7 mouse cellular contexts compared by ENCODE assay signal in the genomic region with DNA sequence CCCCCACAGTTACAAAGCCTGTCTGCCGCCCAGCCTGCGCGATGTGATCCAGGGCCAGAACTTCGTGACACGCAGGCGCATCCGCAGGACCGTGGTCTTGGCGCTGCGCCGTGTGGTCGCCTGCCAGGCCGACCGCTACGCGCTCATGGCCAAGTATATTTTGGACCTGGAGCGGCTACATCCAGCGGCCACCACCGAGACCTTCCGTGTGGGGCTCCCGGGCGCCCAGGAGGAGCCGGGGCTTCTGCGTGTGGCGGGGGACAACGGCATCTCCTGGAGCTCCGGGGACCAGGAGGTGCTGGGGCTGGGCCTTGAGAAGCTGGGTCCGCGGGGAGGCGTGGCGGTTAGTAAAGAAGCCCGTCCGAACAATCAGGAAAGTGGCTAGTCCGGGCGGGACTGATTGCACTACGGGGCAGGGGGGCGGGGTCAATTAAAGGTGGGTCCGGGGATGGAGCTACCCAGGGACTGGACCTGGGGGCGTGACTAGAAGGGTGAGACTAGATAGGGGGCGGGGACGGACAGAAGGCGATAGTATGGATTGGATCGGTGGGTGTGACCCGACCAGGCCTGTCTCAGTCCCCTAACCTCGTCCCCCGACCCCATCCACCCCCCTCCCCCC. TPM values are rescaled to one million over a fixed set of nuclear protein-coding genes. Genes with fewer than 3 reads are reported as not detected.
DNase-seq lines count a peak whose midpoint lies in the region; ATAC-seq and TF ChIP-seq lines count a peak whose summit lies in the region.

No protein-coding gene starts in this region.

- H3K4me3 ChIP-seq in heart, embryonic 11.5 days (ENCODE audit: low read depth, low read length): peak overlapping the region; percentile 35
- H3K4me3 ChIP-seq in limb, embryonic 14.5 days (replicated peaks; ENCODE audit: low read length): peak overlapping the region; percentile 14; the same call in 1 of the 2 replicates

- H3K27ac ChIP-seq in heart, embryonic 11.5 days (ENCODE audit: low read depth, low read length): no peak overlapping the region
- no peak overlapping the region for H3K27ac ChIP-seq in limb, embryonic 14.5 days (replicated peaks; ENCODE audit: low read depth, low read length)

- H3K4me2 ChIP-seq in heart, embryonic 11.5 days: peak overlapping the region; percentile 61
- H3K4me2 ChIP-seq in limb, embryonic 14.5 days (replicated peaks; ENCODE audit: low read depth, low read length, severe bottlenecking): peak overlapping the region; percentile 41

- H3K36me3 ChIP-seq in heart, embryonic 11.5 days (ENCODE audit: control insufficient read depth, insufficient read depth, low read length): no peaks in the 10 kb centered on the region
- H3K36me3 ChIP-seq in limb, embryonic 14.5 days (ENCODE audit: control insufficient read depth, insufficient read depth, low read length): no peaks in the 10 kb centered on the region

- ATAC-seq in heart, embryonic 11.5 days (replicated peaks; ENCODE audit: insufficient number of reproducible peaks, low FRiP score, low TSS enrichment): no peak
- ATAC-seq in limb, embryonic 14.5 days (ENCODE audit: low FRiP score, low read depth): no peak

- 6% methylated on average over 46 of the region's 46 CpGs for WGBS in heart, embryonic 11.5 days (ENCODE audit: insufficient replicate concordance)
- 5% methylated on average over 45 of the region's 46 CpGs for WGBS in limb, embryonic 14.5 days

- H3K9ac ChIP-seq in heart, embryonic 11.5 days (ENCODE audit: low read depth, low read length): no peak overlapping the region
- 0 out of 2 replicates have a peak overlapping the region, but pooled peaks have one; percentile 16 for H3K9ac ChIP-seq in limb, embryonic 14.5 days (ENCODE audit: low read depth, low read length, severe bottlenecking)

- no peak for TF ChIP-seq POLR2A in limb, embryonic 14.5 days (IDR thresholded peaks at IDR 0.05; ENCODE audit: borderline replicate concordance, extremely low read depth, insufficient read depth, insufficient read length)

- H3K4me1 ChIP-seq in heart, embryonic 11.5 days (ENCODE audit: control insufficient read depth, insufficient read depth, low read length): peaks cover 23% of the 10 kb centered on the region
- peaks cover 4% of the 10 kb centered on the region; the same call in 1 of the 2 replicates for H3K4me1 ChIP-seq in limb, embryonic 14.5 days (ENCODE audit: control insufficient read depth, insufficient read depth, low read length)

- DNase-seq in testis, postnatal 10 days (ENCODE audit: low spot score): peak; percentile 57
- no peak for DNase-seq in testis, postnatal 14 days (ENCODE audit: low spot score)
- no peak for DNase-seq in limb, embryonic 14.5 days (ENCODE audit: low spot score)
- no peak for DNase-seq in B cell, adult 2 months
- no peak for DNase-seq in layer of hippocampus, adult 11-12 months (ENCODE audit: low spot score)
- DNase-seq in gastrocnemius, postnatal 25 days: no peak

- H3K27me3 ChIP-seq in heart, embryonic 11.5 days (ENCODE audit: control insufficient read depth, insufficient read depth, low read length): peaks cover 81% of the 10 kb centered on the region
- peaks cover 82% of the 10 kb centered on the region for H3K27me3 ChIP-seq in limb, embryonic 14.5 days (ENCODE audit: control insufficient read depth, insufficient read depth, low read length)

- H3K9me3 ChIP-seq in heart, embryonic 11.5 days (replicated peaks; ENCODE audit: control insufficient read depth, low read length): no peaks in the 10 kb centered on the region
- no peaks in the 10 kb centered on the region for H3K9me3 ChIP-seq in limb, embryonic 14.5 days (ENCODE audit: control insufficient read depth, low read length)

RNA-seq across cellular contexts. Expression of a gene that starts 3.6 kb away (rescaled TPM):
- 4.9 and 5.3 TPM in 2 replicates for polyA plus RNA-seq in heart, embryonic 11.5 days (2014; fragmentation: Nextera tagmentation; extraction: Ambion mirVana)
- polyA plus RNA-seq in limb, embryonic 14.5 days (2012; rRNA removed): 8.0 and 11.1 TPM in 2 replicates
- polyA plus RNA-seq in limb, embryonic 14.5 days (2014; fragmentation: Nextera tagmentation; extraction: Ambion mirVana): 5.2 and 5.3 TPM in 2 replicates
- total RNA-seq in gastrocnemius, postnatal 25 days (2021): 1 to 10 TPM; 1.9 to 3.0 TPM

RNA-seq across cellular contexts. Expression of a gene that starts 8.1 kb away (rescaled TPM):
- 0.63 and 0.65 TPM in 2 replicates for polyA plus RNA-seq in heart, embryonic 11.5 days (2014; fragmentation: Nextera tagmentation; extraction: Ambion mirVana)
- 0.28 and 0.39 TPM in 2 replicates for polyA plus RNA-seq in limb, embryonic 14.5 days (2012; rRNA removed)
- 0.91 and 0.97 TPM in 2 replicates for polyA plus RNA-seq in limb, embryonic 14.5 days (2014; fragmentation: Nextera tagmentation; extraction: Ambion mirVana)
- total RNA-seq in gastrocnemius, postnatal 25 days (2021): under 1 TPM in 1 of 2 experiments, not detected in 1; 0.29 TPM

RNA-seq across cellular contexts. Expression of a gene that starts 9.4 kb away (rescaled TPM):
- polyA plus RNA-seq in heart, embryonic 11.5 days (2014; fragmentation: Nextera tagmentation; extraction: Ambion mirVana): 0.61 and 0.89 TPM in 2 replicates
- polyA plus RNA-seq in limb, embryonic 14.5 days (2012; rRNA removed): 1.8 and 2.5 TPM in 2 replicates
- polyA plus RNA-seq in limb, embryonic 14.5 days (2014; fragmentation: Nextera tagmentation; extraction: Ambion mirVana): 1.7 TPM in 1 of 2 replicates, not detected in the other
- total RNA-seq in gastrocnemius, postnatal 25 days (2021): 1 to 10 TPM in 1 of 2 experiments, under 1 TPM in 1; 0.49 to 2.7 TPM

RNA-seq across cellular contexts. Expression of a gene that starts 21.9 kb away (rescaled TPM):
- 1.4 and 1.8 TPM in 2 replicates for polyA plus RNA-seq in heart, embryonic 11.5 days (2014; fragmentation: Nextera tagmentation; extraction: Ambion mirVana)
- polyA plus RNA-seq in limb, embryonic 14.5 days (2012; rRNA removed): 1.1 and 1.5 TPM in 2 replicates
- 0.67 and 0.77 TPM in 2 replicates for polyA plus RNA-seq in limb, embryonic 14.5 days (2014; fragmentation: Nextera tagmentation; extraction: Ambion mirVana)
- 1 to 10 TPM; 1.5 to 3.8 TPM for total RNA-seq in gastrocnemius, postnatal 25 days (2021)

RNA-seq across cellular contexts. Expression of a gene that starts 45.9 kb away (rescaled TPM):
- 0.83 and 1.2 TPM in 2 replicates for polyA plus RNA-seq in heart, embryonic 11.5 days (2014; fragmentation: Nextera tagmentation; extraction: Ambion mirVana)
- polyA plus RNA-seq in limb, embryonic 14.5 days (2012; rRNA removed): 10.4 and 11.0 TPM in 2 replicates
- 3.3 and 3.6 TPM in 2 replicates for polyA plus RNA-seq in limb, embryonic 14.5 days (2014; fragmentation: Nextera tagmentation; extraction: Ambion mirVana)
- total RNA-seq in gastrocnemius, postnatal 25 days (2021): not detected
